Mouse (Mus musculus) lung, embryonic 16.5 days (tissue): ENCODE results near the gene Pkp1. TPM values are rescaled to one million over a fixed set of nuclear protein-coding genes. Genes with fewer than 3 reads are reported as not detected.

Experiments used
- ATAC-seq: fragments of 200-750 bp; cut with Nextera tagmentation; 2 replicates; pipeline ENCODE4 v1.8.0; 2017; ENCODE audit warnings: low read depth, mild to moderate bottlenecking, moderate library complexity
- H3K27ac ChIP-seq: fragments of 300-500 bp; sonication (generic); 2 replicates; pipeline ENCODE4 v1.5.1; 2014; ENCODE audit warnings: mild to moderate bottlenecking, control low read depth, low read length
- H3K27me3 ChIP-seq: fragments of 300-500 bp; sonication (generic); 2 replicates; pipeline ENCODE4 v1.6.1; 2014; ENCODE audit warnings: low read depth, low read length, mixed read lengths; ENCODE audit not compliant: control insufficient read depth, insufficient read depth
- H3K36me3 ChIP-seq: fragments of 300-500 bp; sonication (generic); 2 replicates; pipeline ENCODE4 v1.6.1; 2014; ENCODE audit warnings: low read length; ENCODE audit not compliant: control insufficient read depth, insufficient read depth
- H3K4me1 ChIP-seq: fragments of 300-500 bp; sonication (generic); replicated peaks from 2 replicates; pipeline ENCODE4 v1.6.1; 2014; ENCODE audit warnings: low read length, mixed read lengths; ENCODE audit not compliant: control insufficient read depth, insufficient read depth
- H3K4me2 ChIP-seq: fragments of 300-500 bp; sonication (generic); 2 replicates; pipeline ENCODE4 v1.6.1; 2014; ENCODE audit warnings: low read depth, low read length, control low read depth
- H3K4me3 ChIP-seq: fragments of 300-500 bp; sonication (generic); 2 replicates; pipeline ENCODE4 v1.5.1; 2014; ENCODE audit warnings: mild to moderate bottlenecking, low read length, control low read depth
- H3K9ac ChIP-seq: fragments of 300-500 bp; sonication (generic); 2 replicates; pipeline ENCODE4 v1.6.1; 2014; ENCODE audit warnings: low read length, control low read depth
- H3K9me3 ChIP-seq: fragments of 300-500 bp; sonication (generic); 2 replicates; pipeline ENCODE4 v1.6.1; 2016; ENCODE audit warnings: low read length; ENCODE audit not compliant: control insufficient read depth
- WGBS: fragments of 180-500 bp; shearing (Covaris S2); extraction: QIAGEN DNeasy Blood & Tissue Kit; methylation state at CpG from one replicate; pipeline ENCODE4 v1.1.7; 2014; 5-methylcytosine and 5-hydroxymethylcytosine counted together
- polyA plus RNA-seq: library from polyadenylated mRNA; unstranded; fragments of >200 nt; fragmentation: Nextera tagmentation; extraction: Ambion mirVana; gene quantifications from 2 replicates; pipeline ENCODE4 v1.2.1, GENCODE M21; 2015

The Pkp1 gene
- polyA plus RNA-seq, 1 experiment from 2014 or later, result 0.57 TPM

DNA sequence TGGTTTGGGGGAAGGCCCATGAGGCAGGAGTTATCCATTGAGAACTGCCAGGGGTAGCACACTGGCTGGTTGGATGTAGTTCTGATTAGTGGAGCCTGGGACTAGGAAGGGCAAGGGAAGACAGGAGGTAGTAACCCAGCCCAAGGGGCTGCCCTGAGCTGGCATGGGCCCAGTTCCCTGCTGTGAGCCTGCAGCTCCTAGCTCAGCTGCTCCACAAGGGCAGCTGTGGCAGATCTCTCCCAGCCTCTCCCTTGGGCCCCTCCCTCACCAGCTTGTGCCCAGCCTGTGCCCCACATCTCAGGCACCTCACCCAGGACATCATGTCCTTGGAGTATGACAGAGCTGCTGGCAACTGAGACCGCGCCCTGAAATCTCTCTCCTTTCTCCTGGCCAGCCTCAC is 24.7 kb upstream of the Pkp1 start:
- no peak overlapping the region for H3K27ac ChIP-seq
- 100% methylated on average over 2 of the region's 2 CpGs for WGBS
- no peak for ATAC-seq
- H3K9ac ChIP-seq, result no peak overlapping the region
- H3K4me2 ChIP-seq, result no peak overlapping the region
- no peaks in the 10 kb centered on the region for H3K36me3 ChIP-seq
- no peaks in the 10 kb centered on the region for H3K4me1 ChIP-seq
- H3K27me3 ChIP-seq, result peaks cover 3% of the 10 kb centered on the region; the same call in 1 of the 2 replicates
- H3K9me3 ChIP-seq, result no peaks in the 10 kb centered on the region
- H3K4me3 ChIP-seq, result no peak overlapping the region

- no peak for ATAC-seq
- 25% methylated on average over 7 of the region's 7 CpGs for whole genome bisulfite sequencing
- Histone ChIP-seq H3K9me3 (no peaks in the 10 kb centered on the region), H3K4me2 (no peak overlapping the region), H3K4me3 (no peak overlapping the region), H3K9ac (no peak overlapping the region), H3K27me3 (peaks cover 3% of the 10 kb centered on the region; the same call in 1 of the 2 replicates), H3K36me3 (no peaks in the 10 kb centered on the region), H3K4me1 (no peaks in the 10 kb centered on the region), H3K27ac (no peak overlapping the region)
Observed at GRCm38 (mm10) chr1:135942116-135942515, 23.1 kb upstream of the Pkp1 start.

- Histone ChIP-seq H3K4me1 (no peaks in the 10 kb centered on the region), H3K36me3 (no peaks in the 10 kb centered on the region), H3K4me3 (no peak overlapping the region), H3K9ac (no peak overlapping the region), H3K27me3 (peaks cover 3% of the 10 kb centered on the region; the same call in 1 of the 2 replicates), H3K27ac (no peak overlapping the region), H3K4me2 (no peak overlapping the region), H3K9me3 (no peaks in the 10 kb centered on the region)
- WGBS, result 65% methylated on average over 6 of the region's 6 CpGs
- no peak for ATAC-seq
Observed at GRCm38 (mm10) chr1:135941259-135942006, 22.4 kb upstream of the Pkp1 start.

DNA sequence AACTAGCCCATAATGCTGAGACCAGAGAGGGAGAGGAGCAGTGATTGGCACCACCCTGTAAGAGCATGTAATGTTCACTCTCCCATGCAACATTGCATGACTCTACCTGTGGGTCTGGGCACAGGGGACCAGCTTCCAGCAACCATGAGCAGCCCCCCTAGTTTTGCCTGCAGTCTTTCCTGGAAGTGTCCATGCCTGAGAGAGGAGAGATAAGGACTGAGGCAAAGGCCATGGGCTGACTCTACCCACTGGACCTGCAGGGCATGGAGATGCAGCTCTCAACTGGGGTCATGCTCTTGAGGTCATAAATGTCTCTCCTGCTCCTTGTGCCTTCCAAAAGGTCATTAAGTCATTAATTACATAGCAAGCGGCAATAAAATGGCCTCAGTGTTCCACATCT is 17.1 kb upstream of the Pkp1 start:
- H3K9me3 ChIP-seq, result no peaks in the 10 kb centered on the region
- no peak overlapping the region for H3K9ac ChIP-seq
- no peak overlapping the region for H3K4me2 ChIP-seq
- ATAC-seq, result no peak
- H3K27me3 ChIP-seq, result no peaks in the 10 kb centered on the region; the same call in 1 of the 2 replicates
- H3K27ac ChIP-seq, result no peak overlapping the region
- H3K4me3 ChIP-seq, result no peak overlapping the region
- 80% methylated on average over 1 of the region's 1 CpGs for WGBS
- no peaks in the 10 kb centered on the region for H3K36me3 ChIP-seq
- no peaks in the 10 kb centered on the region for H3K4me1 ChIP-seq

DNA sequence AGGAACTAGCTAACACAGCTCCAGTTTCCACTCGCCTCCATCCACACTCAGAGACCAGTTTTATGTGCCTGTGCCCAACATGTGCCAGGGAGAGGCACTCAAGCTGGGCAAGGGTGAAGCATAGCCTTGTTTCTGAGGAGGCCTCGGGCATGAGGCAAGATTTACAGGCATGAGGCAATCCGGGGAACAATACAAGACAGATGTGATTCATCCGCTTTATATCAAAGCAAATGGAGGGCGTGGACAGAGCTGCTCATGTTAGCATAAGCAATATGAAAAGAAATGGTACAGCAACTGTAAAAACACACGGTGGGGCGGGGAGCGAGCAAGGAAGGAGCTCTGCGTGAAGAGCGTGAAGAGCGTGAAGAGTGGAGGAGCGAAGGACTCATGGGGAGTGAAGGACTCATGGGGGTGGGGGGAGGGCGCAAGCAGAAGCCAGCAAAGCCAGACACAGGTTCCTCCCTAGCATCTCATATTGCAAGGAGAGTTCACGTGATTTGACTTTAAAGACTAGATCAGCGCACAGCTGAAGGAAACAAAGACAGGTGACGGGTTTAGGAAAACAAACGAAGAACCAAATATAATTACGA is 14.8 kb upstream of the Pkp1 start:
- WGBS, result 61% methylated on average over 18 of the region's 18 CpGs

DNA sequence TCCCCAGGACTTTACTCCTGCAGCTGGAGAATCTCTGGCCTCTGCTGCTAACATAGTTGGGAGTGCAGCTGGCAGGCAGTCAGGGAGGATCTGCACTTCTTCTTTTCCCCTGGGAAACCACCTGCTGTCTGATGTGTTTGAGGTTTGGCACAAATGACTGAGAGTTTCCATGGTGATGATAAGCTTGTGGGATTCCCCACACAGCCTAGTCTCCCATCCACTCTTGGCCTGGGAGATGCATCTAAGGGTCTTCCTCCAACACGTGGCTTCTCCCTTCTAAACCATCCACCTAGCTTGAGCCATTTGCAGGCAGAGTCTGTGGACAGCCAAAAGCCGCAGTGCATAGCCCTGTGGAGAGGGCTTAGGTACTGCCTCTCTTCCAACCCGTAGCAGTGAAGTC is 10.9 kb upstream of the Pkp1 start:
- Histone ChIP-seq H3K4me2 (no peak overlapping the region), H3K36me3 (no peaks in the 10 kb centered on the region), H3K9me3 (no peaks in the 10 kb centered on the region), H3K9ac (no peak overlapping the region), H3K4me1 (no peaks in the 10 kb centered on the region), H3K27ac (no peak overlapping the region), H3K4me3 (no peak overlapping the region), H3K27me3 (no peaks in the 10 kb centered on the region; the same call in none of the 2 replicates)
- WGBS, result 63% methylated on average over 3 of the region's 3 CpGs
- ATAC-seq, result no peak

More for the DNA sequence above, 14.8 kb upstream of the Pkp1 start:
- no peak overlapping the region for H3K4me3 ChIP-seq
- no peak overlapping the region for H3K27ac ChIP-seq
- no peak for ATAC-seq
- H3K9me3 ChIP-seq, result no peaks in the 10 kb centered on the region
- H3K36me3 ChIP-seq, result no peaks in the 10 kb centered on the region
- no peaks in the 10 kb centered on the region for H3K4me1 ChIP-seq
- H3K9ac ChIP-seq, result no peak overlapping the region
- no peak overlapping the region for H3K4me2 ChIP-seq
- no peaks in the 10 kb centered on the region; the same call in none of the 2 replicates for H3K27me3 ChIP-seq

DNA sequence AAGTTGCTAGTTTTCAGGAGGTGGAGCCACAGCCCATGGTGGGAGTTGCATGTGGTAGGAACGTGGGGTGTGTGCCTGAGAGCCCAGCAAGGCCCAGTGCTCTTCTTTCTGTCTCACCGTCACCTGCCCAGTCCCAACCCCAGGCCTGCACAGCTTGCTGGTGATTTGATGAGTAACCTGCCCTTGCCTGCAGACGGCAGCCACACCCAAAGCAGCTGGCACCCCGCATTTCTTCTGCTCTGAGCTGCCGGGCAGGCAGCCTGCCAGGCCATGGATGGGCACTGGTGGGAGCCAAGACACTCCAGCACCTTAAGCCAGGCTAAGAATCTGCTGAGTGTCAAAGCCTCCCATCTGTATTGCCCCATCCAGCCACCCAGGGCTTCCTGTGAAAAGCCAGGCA is 6.8 kb upstream of the Pkp1 start:
- Histone ChIP-seq H3K4me1 (no peaks in the 10 kb centered on the region), H3K27ac (no peak overlapping the region), H3K9ac (no peak overlapping the region), H3K4me2 (no peak overlapping the region), H3K9me3 (no peaks in the 10 kb centered on the region), H3K27me3 (peaks cover 12% of the 10 kb centered on the region; the same call in 1 of the 2 replicates), H3K4me3 (no peak overlapping the region), H3K36me3 (no peaks in the 10 kb centered on the region)
- 57% methylated on average over 5 of the region's 5 CpGs for WGBS
- ATAC-seq, result no peak

DNA sequence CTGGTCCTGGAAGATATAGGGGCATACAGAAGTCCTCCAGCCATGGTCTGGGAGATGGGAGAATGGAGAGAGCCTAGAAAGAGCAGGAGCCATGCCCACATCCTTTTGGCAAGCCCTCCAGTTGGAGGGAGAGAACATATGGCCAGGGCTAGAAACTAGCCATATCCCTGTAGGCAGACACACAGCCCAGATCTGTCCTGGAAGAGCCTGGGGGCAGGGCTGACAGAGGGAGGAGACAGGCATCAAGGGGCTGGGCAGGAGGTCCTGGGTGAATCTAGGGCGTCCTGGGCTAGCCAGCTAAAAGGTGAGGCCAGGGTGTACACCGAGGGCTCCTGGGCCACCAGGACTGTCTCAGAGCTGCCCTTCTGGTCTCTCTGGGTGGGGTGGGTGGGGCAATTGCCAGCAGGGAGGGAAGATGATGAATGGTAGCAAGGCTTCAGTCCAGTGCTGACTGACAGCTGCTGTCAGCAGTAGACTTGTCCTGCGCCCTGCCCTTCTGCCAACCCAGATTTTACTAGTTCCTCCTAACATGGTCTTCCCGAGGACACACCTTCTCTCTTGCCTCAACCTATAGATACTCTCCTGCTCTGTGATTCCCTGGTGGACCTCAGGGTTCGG is 5.5 kb upstream of the Pkp1 start:
- H3K27ac ChIP-seq, result no peak overlapping the region
- no peaks in the 10 kb centered on the region for H3K9me3 ChIP-seq
- 68% methylated on average over 5 of the region's 5 CpGs for WGBS
- H3K9ac ChIP-seq, result no peak overlapping the region
- no peaks in the 10 kb centered on the region for H3K4me1 ChIP-seq
- peaks cover 25% of the 10 kb centered on the region for H3K27me3 ChIP-seq
- H3K4me2 ChIP-seq, result no peak overlapping the region
- H3K4me3 ChIP-seq, result no peak overlapping the region
- H3K36me3 ChIP-seq, result no peaks in the 10 kb centered on the region
- no peak for ATAC-seq

GRCm38 (mm10) chr1:135923229-135923628 is 4.2 kb upstream of the Pkp1 start:
- H3K27ac ChIP-seq, result no peak overlapping the region
- no peaks in the 10 kb centered on the region for H3K36me3 ChIP-seq
- no peak overlapping the region for H3K4me2 ChIP-seq
- no peak overlapping the region for H3K4me3 ChIP-seq
- no peaks in the 10 kb centered on the region for H3K9me3 ChIP-seq
- no peak for ATAC-seq
- no peak overlapping the region for H3K9ac ChIP-seq
- WGBS, result 71% methylated on average over 7 of the region's 7 CpGs
- peaks cover 6% of the 10 kb centered on the region for H3K4me1 ChIP-seq
- peaks cover 38% of the 10 kb centered on the region for H3K27me3 ChIP-seq
